Mouse (Mus musculus): ENCODE measurements around the gene Epor.

- no peak for TF ChIP-seq HCFC1 (IDR thresholded peaks at IDR 0.05; ENCODE audit: low read depth, low read length)
- TF ChIP-seq RAD21 (IDR thresholded peaks at IDR 0.05; ENCODE audit: low read depth, low read length), result no peak
- no peak for TF ChIP-seq CTCF (IDR thresholded peaks at IDR 0.05 in 2 of 3, conservative IDR thresholded peaks at IDR 0.05 in 1 of 3; ENCODE audit: control insufficient read depth in 1 of 3, insufficient read depth in 1 of 3, low read depth in 2 of 3, low read length in 3 of 3, poor library complexity in 1 of 3, severe bottlenecking in 1 of 3)
- TF ChIP-seq MXI1 (IDR thresholded peaks at IDR 0.05; ENCODE audit: low read depth, low read length), result no peak
- no peak for TF ChIP-seq TCF12 (IDR thresholded peaks at IDR 0.05; ENCODE audit: low read depth, low read length)
- TF ChIP-seq MEF2A (IDR thresholded peaks at IDR 0.05; ENCODE audit: extremely low read depth, insufficient replicate concordance, low read depth, low read length, poor library complexity, severe bottlenecking), result no peak
- no peak for TF ChIP-seq POLR2A (IDR thresholded peaks at IDR 0.05; ENCODE audit: control insufficient read depth in 1 of 2, insufficient read depth in 1 of 2, low read depth in 1 of 2, low read length in 2 of 2, poor library complexity in 1 of 2)
- TF ChIP-seq GATA1 (IDR thresholded peaks at IDR 0.05; ENCODE audit: low read depth, low read length), result 0 out of 2 replicates have a peak, but pooled peaks have one; percentile 26
- no peak for TF ChIP-seq NRF1 (IDR thresholded peaks at IDR 0.05; ENCODE audit: insufficient read depth, low read depth, low read length, poor library complexity, severe bottlenecking)
- no peak for TF ChIP-seq KAT2A (conservative IDR thresholded peaks at IDR 0.05; ENCODE audit: low read depth, low read length)
- no peak for TF ChIP-seq SMC3 (IDR thresholded peaks at IDR 0.05; ENCODE audit: low read depth, low read length)
- no peak for TF ChIP-seq POLR2AphosphoS2 (IDR thresholded peaks at IDR 0.05; ENCODE audit: low read length)
Observed at GRCm38 (mm10) chr9:21961366-21961980, 1.8 kb downstream of the Epor start.
